Comparison of ENCODE assay signal across 21 mouse cellular contexts in the genomic region with DNA sequence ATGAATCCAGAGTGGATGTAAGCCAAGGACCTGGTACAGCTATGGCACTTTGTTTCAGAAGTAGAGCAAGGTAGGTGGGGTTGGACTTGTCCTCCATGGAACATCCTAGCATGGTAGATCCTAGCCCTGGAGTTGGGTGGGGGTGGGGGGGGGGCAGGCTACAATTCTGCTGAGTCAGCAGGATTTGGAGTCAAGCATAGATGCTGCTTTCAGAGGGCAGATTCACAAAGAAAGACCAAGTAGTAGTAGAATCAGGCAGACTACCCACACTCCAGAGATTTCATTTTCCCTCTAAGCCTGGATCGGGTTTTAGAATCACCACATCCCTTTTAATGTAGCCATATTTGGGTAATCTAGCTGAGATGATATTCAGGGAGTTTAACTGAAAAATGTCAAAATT. TPM values are rescaled to one million over a fixed set of nuclear protein-coding genes. Genes with fewer than 3 reads are reported as not detected.
DNase-seq lines count a peak whose midpoint lies in the region; ATAC-seq and TF ChIP-seq lines count a peak whose summit lies in the region.
"Had no signal": no experiment of that assay in that cellular context is flagged by ENCODE, and none has a peak within 500 bp of the region (broad histone marks: within the 10 kb centered on the region; RNA-seq: fewer than 3 reads in every experiment).

No protein-coding gene starts in this region.

- in situ Hi-C loops in ES-E14 (cut with MboI; ENCODE audit: low sequenced_read_pairs in 2 of 2, unreplicated experiment in 2 of 2): no loop called here

- no peaks in the 10 kb centered on the region for H3K27me3 ChIP-seq in midbrain, embryonic 11.5 days (ENCODE audit: control insufficient read depth, insufficient read depth, low read length)
- H3K27me3 ChIP-seq in midbrain, postnatal 0 days (ENCODE audit: insufficient read depth, low read length): no peaks in the 10 kb centered on the region
- H3K27me3 ChIP-seq: embryonic facial prominence, embryonic 13.5 days; embryonic facial prominence, embryonic 15.5 days; forebrain, embryonic 12.5 days; Patski had no signal

- peaks cover 29% of the 10 kb centered on the region for H3K4me1 ChIP-seq in midbrain, embryonic 11.5 days (ENCODE audit: control insufficient read depth, insufficient read depth, low read length)
- H3K4me1 ChIP-seq in midbrain, postnatal 0 days (ENCODE audit: insufficient read depth, low read length): 0 out of 2 replicates have a peak, but pooled peaks cover 3% of the 10 kb centered on the region
- peaks cover 0 to 4% of the 10 kb centered on the region in 2 experiments; a peak in 2 of 4 replicates for H3K4me1 ChIP-seq in ES-E14 (ENCODE audit: control insufficient read depth in 2 of 2, insufficient read depth in 2 of 2, low read length in 2 of 2, poor library complexity in 1 of 2)

- no peak overlapping the region for H3K9ac ChIP-seq in midbrain, embryonic 11.5 days (ENCODE audit: low read length)
- H3K9ac ChIP-seq in midbrain, postnatal 0 days (replicated peaks; ENCODE audit: low read length, poor library complexity, severe bottlenecking): no peak overlapping the region
- H3K9ac ChIP-seq in ES-E14 (ENCODE audit: insufficient read depth, low read depth, low read length, poor library complexity, severe bottlenecking): no peak overlapping the region
- H3K9ac ChIP-seq: embryonic facial prominence, embryonic 13.5 days; embryonic facial prominence, embryonic 15.5 days; forebrain, embryonic 12.5 days had no signal

- no peak overlapping the region for H3K4me3 ChIP-seq in midbrain, embryonic 11.5 days (ENCODE audit: low read depth, low read length)
- no peak overlapping the region for H3K4me3 ChIP-seq in midbrain, postnatal 0 days (ENCODE audit: low read depth, low read length)
- no peak overlapping the region for H3K4me3 ChIP-seq in ES-E14 (ENCODE audit: insufficient read depth in 1 of 2, low read depth in 1 of 2, low read length in 2 of 2, poor library complexity in 1 of 2, severe bottlenecking in 1 of 2)
- H3K4me3 ChIP-seq: embryonic facial prominence, embryonic 13.5 days; embryonic facial prominence, embryonic 15.5 days; erythroblast, embryonic 14.5 days; forebrain, embryonic 10.5 days; forebrain, embryonic 12.5 days had no signal

- H3K4me2 ChIP-seq in midbrain, embryonic 11.5 days: no peak overlapping the region
- no peak overlapping the region for H3K4me2 ChIP-seq in midbrain, postnatal 0 days (ENCODE audit: low read depth, low read length, poor library complexity, severe bottlenecking)
- H3K4me2 ChIP-seq: embryonic facial prominence, embryonic 13.5 days; embryonic facial prominence, embryonic 15.5 days; forebrain, embryonic 12.5 days had no signal

- 90% methylated on average over 1 of the region's 1 CpGs for WGBS in midbrain, embryonic 11.5 days
- 100% methylated on average over 1 of the region's 1 CpGs for WGBS in midbrain, postnatal 0 days

- ATAC-seq in midbrain, embryonic 11.5 days (ENCODE audit: low FRiP score): no peak
- no peak for ATAC-seq in midbrain, postnatal 0 days (ENCODE audit: low FRiP score)
- ATAC-seq: activated CD4-positive, CD25-positive, alpha-beta regulatory T cell, adult 4 months; forebrain, embryonic 14.5 days had no signal

- H3K27ac ChIP-seq in midbrain, embryonic 11.5 days (ENCODE audit: low read depth, low read length): no peak overlapping the region
- no peak overlapping the region for H3K27ac ChIP-seq in midbrain, postnatal 0 days (ENCODE audit: low read depth, low read length)
- H3K27ac ChIP-seq in ES-E14 (ENCODE audit: insufficient read depth, low read depth, low read length, poor library complexity, severe bottlenecking): no peak overlapping the region
- H3K27ac ChIP-seq: embryonic facial prominence, embryonic 13.5 days; embryonic facial prominence, embryonic 15.5 days; forebrain, embryonic 10.5 days; forebrain, embryonic 12.5 days had no signal

- H3K36me3 ChIP-seq in midbrain, embryonic 11.5 days (ENCODE audit: control insufficient read depth, insufficient read depth, low read length): no peaks in the 10 kb centered on the region
- no peaks in the 10 kb centered on the region for H3K36me3 ChIP-seq in midbrain, postnatal 0 days (ENCODE audit: insufficient read depth, low read length)
- no peaks in the 10 kb centered on the region for H3K36me3 ChIP-seq in ES-E14 (ENCODE audit: control insufficient read depth, insufficient read depth, low read length, poor library complexity, severe bottlenecking)
- H3K36me3 ChIP-seq: embryonic facial prominence, embryonic 13.5 days; embryonic facial prominence, embryonic 15.5 days; forebrain, embryonic 10.5 days; forebrain, embryonic 12.5 days had no signal

- peak; percentile 44 for DNase-seq in midbrain, embryonic 11.5 days (ENCODE audit: low spot score, missing footprints)
- no peak for DNase-seq in midbrain, postnatal 0 days (ENCODE audit: low spot score)
- no peak for DNase-seq in ES-E14 (ENCODE audit: low read depth, low spot score)
- DNase-seq in cerebellum, postnatal 10 days: no peak
- DNase-seq in kidney, postnatal 4 days: no peak
- DNase-seq: adrenal gland, adult 8-10 months; adrenal gland, postnatal 14 days; adrenal gland, postnatal 36 days; cerebellum, adult 11-12 months; cerebellum, adult 2 months; cerebellum, adult 9-10 months; cerebellum, postnatal 14 days; cerebellum, postnatal 36 days had no signal

- H3K9me3 ChIP-seq in midbrain, embryonic 11.5 days (ENCODE audit: control insufficient read depth, low read length): no peaks in the 10 kb centered on the region
- H3K9me3 ChIP-seq in midbrain, postnatal 0 days (ENCODE audit: low read length): no peaks in the 10 kb centered on the region
- no peaks in the 10 kb centered on the region for H3K9me3 ChIP-seq in ES-E14 (ENCODE audit: control insufficient read depth, insufficient read depth, low read depth, low read length)
- H3K9me3 ChIP-seq: embryonic facial prominence, embryonic 13.5 days; embryonic facial prominence, embryonic 15.5 days; forebrain, embryonic 10.5 days; forebrain, embryonic 12.5 days had no signal

- TF ChIP-seq CTCF in midbrain, postnatal 0 days (IDR thresholded peaks at IDR 0.05): no peak

TF ChIP-seq in ES-E14, 5 proteins besides CTCF, POLR2A, EP300 and RAD21:
- TF ChIP-seq CHD2 (IDR thresholded peaks at IDR 0.05; ENCODE audit: low read depth, low read length) (no peak), HCFC1 (IDR thresholded peaks at IDR 0.05; ENCODE audit: borderline replicate concordance, insufficient read depth, low read length) (no peak), ZC3H11A (IDR thresholded peaks at IDR 0.05; ENCODE audit: borderline replicate concordance, low read depth, low read length) (no peak), ZNF384 (IDR thresholded peaks at IDR 0.05; ENCODE audit: low read depth, low read length) (no peak), MAFK (IDR thresholded peaks at IDR 0.05; ENCODE audit: insufficient read depth, low read depth, low read length) (peak; percentile 99)

RNA-seq across cellular contexts. Expression of gene Bcr, which starts 33.9 kb away (rescaled TPM):
- 7.6 and 9.0 TPM in 2 replicates for polyA plus RNA-seq in midbrain, embryonic 11.5 days (2014; fragmentation: Nextera tagmentation; extraction: Ambion mirVana)
- 59.8 and 63.5 TPM in 2 replicates for total RNA-seq in midbrain, postnatal 0 days (2014; rRNA removed)
- polyA plus RNA-seq in midbrain, postnatal 0 days (2015; fragmentation: Nextera tagmentation; extraction: Ambion mirVana): 9.4 and 11.0 TPM in 2 replicates
- 17.9 and 19.5 TPM in 2 replicates for total RNA-seq in ES-E14 (2012; rRNA removed)

RNA-seq across cellular contexts. Expression of gene Rab36, which starts 57.5 kb away (rescaled TPM):
- polyA plus RNA-seq in midbrain, embryonic 11.5 days (2014; fragmentation: Nextera tagmentation; extraction: Ambion mirVana): 4.9 and 6.2 TPM in 2 replicates
- 15.5 and 18.1 TPM in 2 replicates for total RNA-seq in midbrain, postnatal 0 days (2014; rRNA removed)
- polyA plus RNA-seq in midbrain, postnatal 0 days (2015; fragmentation: Nextera tagmentation; extraction: Ambion mirVana): 28.4 and 30.9 TPM in 2 replicates
- 0.69 and 0.98 TPM in 2 replicates for total RNA-seq in ES-E14 (2012; rRNA removed)
- polyA plus RNA-seq: erythroblast, embryonic 14.5 days had no signal
